Mouse (Mus musculus): ENCODE data around the gene Heatr5a. TPM values are rescaled to one million over a fixed set of nuclear protein-coding genes. Genes with fewer than 3 reads are reported as not detected.

The Heatr5a gene
- polyA plus RNA-seq (2017; shearing (Covaris generic)), result 11.8 TPM

DNA sequence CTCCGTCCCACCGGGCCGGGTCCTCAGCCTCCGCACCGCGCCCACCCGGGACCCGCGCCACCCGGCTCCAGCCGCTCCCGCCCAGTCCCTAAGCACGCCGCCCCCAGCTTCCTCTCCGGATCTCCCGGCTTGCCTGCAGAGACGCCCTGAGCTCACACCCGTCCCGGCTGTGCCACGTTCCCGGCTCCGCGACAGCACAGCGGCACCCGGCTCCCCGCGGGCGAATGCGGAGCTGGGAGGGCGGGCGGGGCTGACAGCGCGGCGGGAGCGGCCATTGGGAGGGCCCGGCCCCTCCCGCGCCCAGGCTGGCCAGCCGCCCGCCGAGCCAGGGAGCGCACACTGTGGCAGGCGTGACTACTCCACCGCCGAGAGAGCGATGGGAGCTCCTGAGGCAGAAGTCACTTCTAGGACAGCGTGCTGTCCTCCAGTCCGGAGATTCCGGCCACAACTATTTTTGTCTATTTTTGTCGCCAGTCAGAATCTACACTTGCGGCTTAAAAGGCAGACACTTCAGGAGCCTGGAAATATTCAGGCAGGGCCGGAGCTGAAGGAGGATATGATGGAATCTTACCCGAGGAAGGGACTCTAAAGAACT lies at the start of gene Heatr5a:
Heatr5a (minus strand) TSS at position 252 of the 595 bp plus-strand sequence.

DNA sequence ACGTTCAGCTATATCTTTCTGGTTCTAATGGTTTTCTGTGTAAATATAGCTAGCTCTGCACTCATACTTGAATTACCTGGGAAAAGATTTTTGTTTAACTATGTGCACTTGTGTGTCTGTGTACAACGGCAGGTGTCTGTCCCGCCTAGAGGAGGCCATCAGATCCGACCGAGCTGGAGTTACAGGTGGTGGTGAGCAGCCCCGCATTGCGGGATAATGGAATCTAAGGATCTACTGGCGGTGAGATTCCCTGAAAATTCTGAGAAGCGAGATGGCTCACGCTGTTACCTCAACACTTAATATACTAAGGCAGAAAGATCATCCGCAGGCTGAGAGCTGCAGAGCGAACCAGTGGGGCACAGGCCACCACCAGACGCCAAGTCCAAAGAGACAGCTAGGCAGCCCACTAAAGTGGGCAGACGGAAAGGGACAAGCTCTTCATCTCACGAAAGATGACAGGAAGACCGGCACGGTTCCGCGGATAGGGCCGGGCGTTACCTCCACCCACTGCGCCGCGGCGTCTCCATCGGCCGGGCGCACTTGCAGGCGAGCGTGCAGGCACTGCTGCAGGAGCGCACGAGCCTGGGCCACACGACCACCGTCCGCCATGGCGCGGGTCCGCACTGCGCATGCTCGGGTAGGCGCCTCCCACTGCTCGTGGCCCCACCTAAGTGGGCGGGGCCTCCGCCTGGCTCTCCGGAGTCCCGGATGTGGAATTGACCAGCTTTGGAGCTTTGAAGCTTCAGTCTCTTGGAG lies 34.9 kb upstream of the Heatr5a start, which contains the start of gene Dtd2:
Dtd2 (minus strand) TSS at position 625 of the 756 bp plus-strand sequence.

GRCm38 (mm10) chr12:51829290-51830076 lies 141.6 kb downstream of the Heatr5a start, which contains the start of gene Hectd1:
Gene Hectd1, minus strand, starts transcription at chr12:51829536.

Other genes starting within 250 kb of the Heatr5a start
- 92.3 TPM for gene Hectd1, start 141.8 kb downstream of the Heatr5a start, polyA plus RNA-seq (2017; shearing (Covaris generic))
- gene Dtd2, start 35.2 kb upstream of the Heatr5a start, polyA plus RNA-seq (2017; shearing (Covaris generic)), result 12.5 TPM
- gene Gpr33, start 56.7 kb upstream of the Heatr5a start, polyA plus RNA-seq (2017; shearing (Covaris generic)), result not detected
- gene Nubpl, start 126.4 kb upstream of the Heatr5a start, polyA plus RNA-seq (2017; shearing (Covaris generic)), result 8.0 TPM